Mouse (Mus musculus) cerebellum, adult 2 months (tissue): Measurements from ENCODE around the gene Ipcef1. TPM values are rescaled to one million over a fixed set of nuclear protein-coding genes. Genes with fewer than 3 reads are reported as not detected.

Experiments
- DNase-seq, 2 experiments: peaks; one replicate each; pipeline ENCODE4 v3.0.0; 2021
- H3K27ac ChIP-seq: fragments of 200-500 bp; 2 replicates; pipeline ENCODE4 v1.5.1; 2012; ENCODE audit warnings: low read length, control low read depth, inconsistent platforms; ENCODE audit not compliant: insufficient read depth
- H3K27me3 ChIP-seq: fragments of 200-500 bp; 2 replicates; pipeline ENCODE4 v1.6.1; 2012; ENCODE audit warnings: inconsistent platforms, mild to moderate bottlenecking, low read length, moderate library complexity; ENCODE audit not compliant: control insufficient read depth, insufficient read depth
- H3K4me1 ChIP-seq: fragments of 200-500 bp; 2 replicates; pipeline ENCODE4 v1.6.1; 2011; ENCODE audit warnings: low read length; ENCODE audit not compliant: control insufficient read depth, insufficient read depth
- H3K4me3 ChIP-seq: fragments of 200-500 bp; replicated peaks from 2 replicates; pipeline ENCODE3; 2011; ENCODE audit warnings: mild to moderate bottlenecking, low read depth, low read length, control low read depth; ENCODE audit not compliant: insufficient read depth
- CTCF ChIP-seq: fragments of 200-500 bp; IDR thresholded peaks from 2 replicates; pipeline ENCODE4 v1.5.1; 2011; ENCODE audit warnings: low read depth, mild to moderate bottlenecking, control low read depth, low read length, moderate library complexity, borderline replicate concordance; ENCODE audit not compliant: insufficient read depth
- POLR2A ChIP-seq: fragments of 200-500 bp; IDR thresholded peaks from 2 replicates; pipeline ENCODE4 v1.6.1; 2011; ENCODE audit warnings: low read length, control low read depth, borderline replicate concordance; ENCODE audit not compliant: insufficient read depth
- WGBS: fragments of 180-500 bp; shearing (Covaris S2); methylation state at CpG from one replicate; pipeline ENCODE4 v1.1.7; 2018; 5-methylcytosine and 5-hydroxymethylcytosine counted together
- polyA plus RNA-seq: library from polyadenylated mRNA; depleted of rRNA; stranded (reverse); fragments of >200 nt; gene quantifications from 2 replicates; pipeline ENCODE4 v1.2.3, GENCODE M21; 2012

Gene Ipcef1
- polyA plus RNA-seq, 1 experiment: 22.5 TPM

DNA sequence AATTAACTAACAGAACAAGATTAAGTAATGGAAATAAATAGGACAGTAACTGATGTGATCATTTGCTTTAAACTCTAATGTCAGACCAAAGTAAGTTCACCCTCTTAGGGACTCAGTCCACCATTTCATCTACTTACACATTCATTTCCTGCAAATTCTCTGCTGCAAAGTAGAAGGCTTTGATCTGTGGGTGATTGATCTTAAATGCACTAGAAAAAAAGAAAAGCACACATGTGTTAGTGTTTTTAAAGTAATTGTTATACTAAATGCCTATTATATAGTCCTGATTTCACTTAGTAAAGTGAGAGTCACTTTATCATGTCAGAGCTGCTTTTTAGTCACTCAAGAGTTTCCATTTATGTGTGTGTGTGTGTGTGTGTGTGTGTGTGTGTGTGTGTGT lies 97.7 kb downstream of the Ipcef1 start:
- no peaks in the 10 kb centered on the region for H3K4me1 ChIP-seq
- no peak overlapping the region for H3K27ac ChIP-seq
- no peaks in the 10 kb centered on the region for H3K27me3 ChIP-seq
- no peak for DNase-seq
- TF ChIP-seq CTCF (no peak), POLR2A (no peak)
- H3K4me3 ChIP-seq: no peak overlapping the region

DNA sequence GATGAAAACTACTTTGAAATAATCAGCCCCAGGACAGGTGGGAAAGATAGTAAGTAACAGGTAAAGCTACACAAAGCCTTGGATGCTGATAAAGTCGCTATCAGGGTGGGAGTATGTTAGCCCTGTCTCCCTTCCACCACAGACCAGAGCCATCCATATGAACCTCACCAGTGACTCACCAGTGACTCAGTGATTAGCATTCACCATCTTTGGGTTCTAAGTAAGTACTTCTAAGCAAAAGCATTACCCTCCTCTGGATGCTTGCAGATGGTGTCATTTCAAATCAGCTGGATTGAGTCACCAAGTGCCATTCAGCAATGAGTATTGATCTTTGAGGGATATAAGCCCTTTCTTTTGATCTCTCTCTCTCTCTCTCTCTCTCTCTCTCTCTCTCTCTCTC lies 99.2 kb downstream of the Ipcef1 start:
- 66% methylated on average over 1 of the region's 1 CpGs for WGBS
- Histone ChIP-seq H3K27ac (no peak overlapping the region), H3K4me3 (no peak overlapping the region), H3K27me3 (no peaks in the 10 kb centered on the region), H3K4me1 (no peaks in the 10 kb centered on the region)
- DNase-seq: no peak
- no peak for TF ChIP-seq CTCF
- no peak for TF ChIP-seq POLR2A

DNA sequence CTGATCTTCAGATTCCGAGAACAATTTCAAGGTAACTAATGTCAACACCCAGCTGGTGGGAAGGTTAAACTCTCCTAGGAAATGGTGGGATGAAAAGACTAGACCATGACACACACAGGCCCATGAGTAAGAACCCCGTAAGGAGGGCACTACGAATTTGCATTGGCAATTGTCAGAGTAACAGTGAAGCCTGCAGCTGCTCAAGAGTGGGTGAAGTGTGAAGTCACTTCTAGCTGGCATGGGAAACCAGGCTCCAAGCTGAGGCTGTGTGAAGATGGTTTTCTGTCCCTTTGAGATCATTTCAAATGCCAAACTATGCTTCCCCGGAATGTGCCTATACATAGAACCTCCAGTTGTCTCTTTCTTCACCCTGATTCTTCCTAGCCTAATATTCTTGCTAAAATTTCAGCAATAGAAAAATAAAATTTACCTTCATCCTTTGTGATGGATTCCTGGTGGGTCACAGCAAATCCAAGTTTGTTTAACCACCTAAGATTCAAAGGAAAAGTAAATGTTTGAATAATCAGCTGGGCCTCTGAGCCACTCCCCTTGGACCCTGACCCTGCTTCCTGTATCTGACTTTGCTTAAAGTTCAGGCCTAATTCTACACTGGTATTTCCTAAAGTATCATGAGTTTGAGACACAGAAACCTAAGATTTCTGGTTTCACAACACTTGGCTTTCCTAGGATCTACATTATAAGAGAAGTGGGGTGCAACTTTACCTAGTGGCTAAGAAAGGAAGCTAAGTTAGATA lies 115.4 kb downstream of the Ipcef1 start:
- Histone ChIP-seq H3K4me1 (no peaks in the 10 kb centered on the region; the same call in 1 of the 2 replicates), H3K27ac (no peak overlapping the region), H3K4me3 (no peak overlapping the region), H3K27me3 (no peaks in the 10 kb centered on the region)
- WGBS: 74% methylated on average over 4 of the region's 4 CpGs
- no peak for TF ChIP-seq CTCF
- TF ChIP-seq POLR2A: no peak
- no peak for DNase-seq

DNA sequence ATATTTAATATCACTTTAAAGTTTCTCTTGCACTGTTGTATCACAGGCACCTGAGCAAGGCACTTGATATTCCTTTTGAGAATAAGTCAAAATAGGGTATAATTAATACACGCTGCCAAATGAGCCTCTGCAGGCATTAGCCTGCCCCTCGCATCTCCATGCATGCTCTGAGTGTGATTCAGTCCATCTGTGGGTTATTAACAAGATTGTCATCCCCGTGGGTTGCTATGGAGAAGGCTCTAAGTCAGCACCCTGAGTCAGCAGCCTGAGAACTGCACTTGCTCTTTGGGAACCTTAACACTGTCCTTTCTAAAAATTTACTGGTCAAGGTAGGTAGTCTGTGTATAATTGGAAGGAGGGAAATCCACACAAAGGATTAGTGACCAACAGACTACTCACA lies 117.5 kb downstream of the Ipcef1 start:
- Histone ChIP-seq H3K27ac (no peak overlapping the region), H3K4me3 (no peak overlapping the region), H3K4me1 (no peaks in the 10 kb centered on the region; the same call in 1 of the 2 replicates), H3K27me3 (no peaks in the 10 kb centered on the region)
- DNase-seq: no peak
- TF ChIP-seq CTCF (no peak), POLR2A (no peak)
- 34% methylated on average over 3 of the region's 3 CpGs for WGBS

DNA sequence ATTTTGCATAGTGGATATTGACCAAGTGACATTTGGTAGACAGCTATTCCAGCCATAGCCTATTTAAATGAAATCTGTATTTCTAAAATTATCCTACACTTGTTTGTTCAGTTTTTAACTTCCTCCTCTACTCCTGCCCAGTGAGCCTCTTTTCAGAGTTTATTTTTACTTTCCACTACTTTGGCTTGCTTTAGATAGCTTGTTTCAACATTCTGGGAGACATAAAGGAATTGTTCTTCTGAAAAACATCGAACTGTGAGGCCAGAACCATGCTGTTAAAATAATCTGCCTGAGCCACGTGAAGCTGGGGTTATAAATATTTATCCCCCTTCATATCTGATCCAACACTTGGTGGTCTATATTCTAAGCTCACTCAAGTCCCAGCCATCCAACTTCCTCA lies 121.4 kb downstream of the Ipcef1 start:
- no peaks in the 10 kb centered on the region for H3K27me3 ChIP-seq
- no peak overlapping the region for H3K27ac ChIP-seq
- H3K4me1 ChIP-seq: no peaks in the 10 kb centered on the region; the same call in 1 of the 2 replicates
- 39% methylated on average over 2 of the region's 2 CpGs for WGBS
- no peak overlapping the region for H3K4me3 ChIP-seq
- DNase-seq: no peak
- TF ChIP-seq CTCF: no peak
- no peak for TF ChIP-seq POLR2A

DNA sequence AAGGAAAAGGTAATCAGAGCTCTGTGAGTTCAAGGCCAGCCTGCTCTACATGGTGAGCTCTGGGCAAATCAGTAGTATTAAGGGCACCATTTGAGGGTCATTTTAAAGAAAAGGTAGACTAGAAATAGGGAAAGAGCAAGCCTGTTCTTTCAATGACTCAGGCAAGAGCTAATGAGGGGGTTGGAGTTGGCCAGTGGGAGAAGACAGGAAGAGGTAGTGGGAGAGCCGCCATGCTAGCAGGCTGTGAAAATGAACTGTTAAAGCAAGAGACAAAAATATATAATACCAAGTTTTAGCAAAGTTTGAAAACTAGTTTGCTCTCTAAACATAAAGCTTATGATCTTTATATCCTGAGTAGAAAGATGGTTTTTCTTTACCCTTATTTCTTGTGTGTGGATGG lies 121.9 kb downstream of the Ipcef1 start:
- H3K27ac ChIP-seq: no peak overlapping the region
- no peak overlapping the region for H3K4me3 ChIP-seq
- TF ChIP-seq POLR2A (no peak), CTCF (no peak)
- no peak for DNase-seq
- H3K27me3 ChIP-seq: no peaks in the 10 kb centered on the region
- H3K4me1 ChIP-seq: no peaks in the 10 kb centered on the region
- 97% methylated on average over 1 of the region's 1 CpGs for WGBS

DNA sequence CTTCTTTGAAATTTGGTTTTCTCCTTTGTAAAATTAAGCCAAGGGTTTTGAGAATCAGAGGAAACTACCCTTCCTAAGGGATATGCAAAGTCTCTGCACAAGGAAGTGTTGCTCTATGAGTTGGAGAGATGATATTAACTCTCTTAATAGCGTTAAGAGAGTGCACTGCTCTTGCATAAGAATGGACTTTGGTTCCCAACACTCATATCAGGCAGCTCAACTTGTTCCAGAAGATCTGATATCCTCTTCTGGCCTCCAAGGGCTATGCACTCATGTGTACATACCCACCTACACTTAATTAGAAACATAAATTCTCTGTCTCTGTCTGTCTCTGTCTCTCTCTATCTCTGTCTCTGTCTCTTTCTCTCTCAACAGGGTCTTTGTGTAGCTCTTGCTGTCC lies 123.4 kb downstream of the Ipcef1 start:
- TF ChIP-seq CTCF (no peak), POLR2A (no peak)
- no peak overlapping the region for H3K4me3 ChIP-seq
- no peak overlapping the region for H3K27ac ChIP-seq
- H3K27me3 ChIP-seq: no peaks in the 10 kb centered on the region
- 56% methylated on average over 1 of the region's 1 CpGs for WGBS
- DNase-seq: no peak
- no peaks in the 10 kb centered on the region for H3K4me1 ChIP-seq

DNA sequence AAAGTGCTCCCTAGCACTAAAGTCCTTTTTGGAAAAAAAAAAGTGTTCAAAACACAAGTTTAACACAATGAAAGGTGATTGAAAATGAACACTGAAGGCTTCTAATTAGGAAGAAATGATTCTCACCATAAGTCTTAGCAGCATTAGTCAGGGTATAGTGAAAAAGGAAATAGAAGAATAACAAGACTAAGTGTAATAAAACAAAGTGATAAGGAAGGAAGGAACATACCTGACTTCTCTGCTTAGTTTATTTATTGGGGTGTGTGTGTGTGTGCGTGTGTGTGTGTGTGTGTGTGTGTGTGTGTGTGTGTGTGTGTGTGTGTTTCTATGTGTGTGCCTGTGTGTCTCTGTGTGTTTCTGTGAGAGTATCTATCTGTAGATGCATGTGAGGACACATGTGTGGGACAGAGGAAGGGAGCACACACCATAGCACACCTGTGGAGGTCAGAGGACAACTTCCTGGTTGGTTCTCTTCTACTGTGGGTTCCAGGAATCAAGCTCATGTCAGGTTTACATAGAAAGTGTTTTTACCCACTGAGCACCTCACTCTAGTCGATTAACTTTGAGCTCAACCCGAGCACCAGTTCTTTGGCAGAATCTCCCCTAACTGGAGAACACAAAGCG lies 124.6 kb downstream of the Ipcef1 start:
- Histone ChIP-seq H3K4me3 (no peak overlapping the region), H3K27ac (no peak overlapping the region), H3K4me1 (no peaks in the 10 kb centered on the region), H3K27me3 (no peaks in the 10 kb centered on the region)
- no peak for DNase-seq
- TF ChIP-seq POLR2A: no peak
- no peak for TF ChIP-seq CTCF
- 87% methylated on average over 4 of the region's 4 CpGs for WGBS
